Mouse (Mus musculus): ENCODE measurements around the gene Med10.

The Med10 gene

DNA sequence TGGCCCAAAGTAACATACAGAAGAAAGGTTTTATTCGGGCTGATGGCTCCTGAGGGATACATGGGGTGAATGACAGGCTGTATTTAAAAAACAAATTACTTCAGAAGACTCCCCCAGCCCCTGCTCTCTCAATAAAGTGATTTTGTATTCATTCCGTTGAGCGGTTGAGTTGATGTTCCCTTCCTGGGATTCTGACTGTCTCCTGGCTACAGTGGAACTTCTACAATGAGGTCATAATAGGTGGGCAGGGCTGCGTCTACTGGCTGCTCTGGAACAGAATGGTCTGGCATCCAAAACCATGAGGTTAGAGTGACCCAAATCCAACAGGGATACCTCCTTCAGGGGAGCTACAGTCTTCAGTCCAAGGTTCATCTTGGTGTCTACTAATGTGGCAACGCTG lies at the start of gene Med10:
TSS of gene Med10 (plus strand) at position 301 of the 400 bp plus-strand sequence.
- no peak for DNase-seq (ENCODE audit: low read depth, low spot score)

DNA sequence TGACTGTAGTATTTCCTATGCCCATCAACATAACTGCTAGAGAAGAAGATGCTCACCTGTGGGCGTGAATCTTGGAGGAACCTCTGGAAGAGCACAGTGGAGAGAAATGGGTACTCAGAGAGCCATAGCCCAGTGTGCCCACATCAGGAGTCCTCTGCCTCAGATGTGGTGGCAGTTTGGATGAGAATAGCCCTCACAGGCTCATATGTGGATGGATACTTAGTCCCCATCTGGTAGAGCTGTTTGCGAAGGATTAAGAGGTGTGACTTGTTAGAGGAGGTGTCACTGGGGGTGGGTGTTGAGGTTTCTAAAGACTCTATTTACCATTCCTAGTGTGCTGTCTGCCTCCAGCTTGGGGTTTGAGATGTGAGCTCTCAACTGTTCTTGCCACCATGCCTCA lies 49.3 kb upstream of the Med10 start:
- no peak for DNase-seq (ENCODE audit: low read depth, low spot score)

DNA sequence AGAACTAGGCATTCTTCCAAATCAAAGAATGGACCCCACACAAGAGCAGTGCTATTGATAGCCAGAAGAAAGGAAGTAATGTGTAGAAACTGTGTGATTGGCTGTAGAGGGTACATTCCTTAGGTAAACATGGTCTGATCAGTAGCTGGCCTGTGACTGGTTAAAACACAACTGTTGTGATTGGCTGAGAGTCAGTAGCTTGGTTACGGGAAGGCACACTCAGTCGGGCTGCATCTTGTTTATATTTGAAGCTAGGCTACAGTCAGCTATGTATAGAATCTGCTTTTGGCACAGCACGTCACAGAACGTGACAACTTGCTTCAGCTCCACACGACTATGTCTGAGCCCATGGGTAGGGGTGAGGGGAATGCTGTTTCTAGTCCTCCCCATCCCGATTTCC lies 43.2 kb upstream of the Med10 start:
- no peak for DNase-seq (ENCODE audit: low read depth, low spot score)

DNA sequence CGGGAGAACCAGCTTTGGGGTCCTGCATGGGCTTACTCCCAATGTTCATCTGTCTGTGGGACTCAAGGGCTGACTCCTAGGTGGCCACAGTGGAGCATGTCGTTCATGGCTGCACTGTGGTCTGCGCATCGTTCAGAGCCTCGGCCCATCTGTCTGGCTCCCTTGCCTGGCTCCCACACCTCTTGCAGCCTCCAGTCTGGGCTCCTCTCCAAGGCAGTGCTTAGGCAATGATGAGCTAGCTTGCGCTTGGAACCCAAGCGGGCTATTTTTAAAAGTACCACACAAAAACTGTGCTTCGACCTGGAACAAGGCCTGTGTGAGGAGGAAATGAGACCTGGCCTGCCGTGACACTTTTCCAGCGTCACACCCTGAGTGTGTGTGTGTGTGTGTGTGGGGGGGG lies 40.8 kb upstream of the Med10 start:
- DNase-seq (ENCODE audit: low read depth, low spot score) = no peak

DNA sequence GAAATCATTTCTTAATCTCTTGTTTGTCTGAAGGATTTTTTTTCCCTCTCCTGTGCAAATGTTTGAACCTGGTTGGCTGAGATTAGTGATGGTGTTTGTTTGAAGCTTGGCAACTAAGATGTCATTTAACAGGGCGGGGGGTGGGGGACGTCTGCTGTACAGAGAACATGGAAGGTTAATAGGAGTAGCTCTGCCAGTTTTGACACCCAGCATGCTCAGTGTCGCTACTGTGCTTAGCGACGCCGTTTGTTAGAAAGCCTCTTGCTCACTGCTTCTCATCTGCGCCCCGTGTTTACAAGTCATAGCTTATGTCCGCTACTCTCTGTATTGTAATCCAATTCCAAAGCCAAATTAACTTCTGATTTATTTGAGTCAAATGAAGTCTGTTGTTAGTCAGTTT lies 37.5 kb upstream of the Med10 start:
- no peak for DNase-seq (ENCODE audit: low read depth, low spot score)

DNA sequence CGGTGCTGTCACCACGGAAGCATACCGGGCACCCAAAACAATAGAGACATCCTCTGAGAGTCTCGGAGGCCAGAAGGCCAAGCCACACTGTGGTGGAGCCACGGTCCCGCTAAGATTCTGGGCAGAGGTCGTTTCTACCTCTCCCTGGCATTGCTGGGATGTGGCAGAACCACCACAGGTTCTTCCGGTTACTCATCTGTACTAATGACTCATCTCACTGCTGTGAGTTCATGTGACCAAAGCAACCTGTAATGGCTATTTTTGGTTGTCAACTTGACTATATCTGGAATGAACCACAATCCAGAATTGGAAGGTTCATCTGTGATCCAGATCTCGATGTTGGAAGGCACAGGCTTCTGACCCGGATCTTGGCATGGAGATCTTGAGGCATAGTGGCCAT lies 34.0 kb upstream of the Med10 start:
- DNase-seq (ENCODE audit: low read depth, low spot score) = no peak

DNA sequence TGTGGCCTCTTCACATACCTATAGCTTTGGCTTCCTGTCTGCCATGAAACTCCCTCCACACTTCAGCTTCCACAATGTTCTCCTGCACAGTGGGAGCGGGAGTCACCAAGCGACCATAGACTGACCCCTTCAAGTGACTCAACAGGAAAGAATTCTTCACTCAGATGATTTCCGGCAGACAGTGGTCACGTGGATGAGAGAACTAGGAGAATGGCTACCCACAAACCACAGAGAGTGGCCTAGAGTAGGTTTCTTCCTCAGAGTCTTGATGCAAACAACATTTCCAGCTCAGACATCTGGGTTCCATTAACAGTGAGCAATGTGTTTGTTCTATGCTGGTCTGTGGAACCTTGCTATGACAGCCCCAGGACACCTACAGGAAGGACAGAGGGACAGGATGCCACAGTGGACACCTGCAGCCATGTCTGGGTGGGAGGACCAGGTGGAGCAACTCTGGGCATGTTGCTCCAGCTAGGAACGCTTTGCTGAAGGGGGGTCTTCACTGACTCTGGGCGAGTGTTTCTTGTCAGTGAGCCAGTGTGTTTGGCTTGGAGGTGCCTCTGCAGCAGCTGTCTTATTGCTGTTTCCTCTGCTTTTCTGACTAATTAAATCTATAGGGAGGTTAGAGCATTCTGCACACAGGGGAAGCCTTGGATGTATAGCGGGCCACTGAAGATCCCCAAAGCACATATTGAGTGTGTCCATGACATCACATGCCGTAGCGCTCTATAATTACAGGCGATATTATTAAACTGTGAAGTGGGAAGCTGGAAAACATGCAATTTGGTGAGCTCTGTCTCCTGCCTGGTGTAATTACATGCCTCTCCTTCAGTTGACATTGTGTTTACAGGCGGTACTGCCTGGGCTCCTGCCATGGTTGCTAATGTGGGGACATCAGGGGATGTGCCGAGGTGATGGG lies 31.4 kb upstream of the Med10 start:
- DNase-seq (ENCODE audit: low read depth, low spot score) = no peak

DNA sequence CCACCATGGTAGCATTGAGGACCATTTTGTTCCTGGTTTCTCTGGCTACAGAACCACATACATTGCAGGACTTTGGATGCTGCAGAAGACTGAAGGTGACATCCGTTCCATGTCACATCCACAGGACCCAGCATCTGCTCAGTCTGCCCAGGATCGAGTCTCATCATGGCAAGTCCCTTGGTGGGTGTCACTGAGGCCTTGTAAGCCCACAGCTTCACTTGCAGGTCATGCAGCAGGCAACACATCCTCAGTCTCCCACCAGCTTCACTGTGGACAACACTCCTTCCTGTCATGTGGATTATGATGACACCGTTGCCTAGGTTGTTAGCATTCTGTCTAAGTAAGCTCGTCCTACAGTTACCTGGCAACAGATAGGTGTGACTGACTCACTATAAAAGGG lies 29.8 kb upstream of the Med10 start:
- no peak for DNase-seq (ENCODE audit: low read depth, low spot score)

DNA sequence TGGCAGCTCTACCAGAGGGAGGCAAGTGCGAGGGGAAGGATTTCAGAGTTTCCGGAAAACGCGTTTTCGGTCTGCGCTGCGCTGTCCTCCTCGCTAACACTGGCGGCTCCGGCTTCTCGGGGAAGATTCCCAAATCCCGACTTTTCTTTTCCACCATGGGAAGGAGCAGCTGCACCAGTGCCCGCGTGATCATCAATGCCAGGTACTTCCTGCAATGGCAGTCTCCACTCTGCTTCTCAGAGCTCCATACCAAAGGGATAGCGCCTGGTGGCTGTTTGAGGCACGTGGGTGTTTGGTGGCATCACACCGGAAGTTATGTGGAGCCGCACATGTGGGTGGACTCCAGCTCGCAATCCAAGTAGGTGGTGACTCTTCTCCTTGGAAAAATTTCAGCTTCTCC lies 24.0 kb upstream of the Med10 start:
- DNase-seq (ENCODE audit: low read depth, low spot score) = no peak

DNA sequence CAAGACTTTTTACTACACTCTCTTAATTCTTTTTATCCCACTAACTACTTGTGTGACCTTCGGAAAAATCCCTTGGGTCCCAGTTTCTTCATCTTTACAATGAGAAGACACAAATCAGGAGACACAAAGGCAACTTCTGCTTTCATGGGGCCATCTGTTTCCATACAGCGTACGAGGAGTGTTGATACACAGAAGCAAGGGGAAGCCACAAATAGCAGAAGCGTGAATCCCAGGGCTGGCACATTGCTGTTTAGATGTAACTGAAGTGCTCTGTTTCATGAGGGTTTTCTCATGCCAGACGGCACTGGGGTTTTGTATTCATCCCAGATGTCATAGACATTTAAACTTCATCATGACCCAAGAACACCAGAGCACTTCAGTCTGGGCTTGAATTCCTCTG lies 13.5 kb upstream of the Med10 start:
- DNase-seq (ENCODE audit: low read depth, low spot score) = no peak

DNA sequence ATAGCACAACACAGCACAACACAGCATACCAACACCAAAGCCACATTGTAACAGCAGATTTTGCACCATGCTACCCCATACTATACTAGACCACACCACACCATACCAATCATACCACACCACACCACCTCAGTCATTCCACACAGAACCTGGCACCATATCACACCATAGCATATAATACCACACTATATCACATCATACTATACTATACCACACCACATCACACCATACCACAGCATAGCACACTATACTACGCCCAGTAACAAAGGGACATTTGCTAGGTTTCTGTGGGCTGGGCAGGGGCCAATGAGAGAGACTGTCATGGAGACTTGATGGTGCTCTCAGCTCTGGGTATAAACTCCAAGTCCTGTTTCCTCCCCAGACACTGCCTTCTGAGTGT lies 10.4 kb upstream of the Med10 start:
- DNase-seq (ENCODE audit: low read depth, low spot score) = no peak

DNA sequence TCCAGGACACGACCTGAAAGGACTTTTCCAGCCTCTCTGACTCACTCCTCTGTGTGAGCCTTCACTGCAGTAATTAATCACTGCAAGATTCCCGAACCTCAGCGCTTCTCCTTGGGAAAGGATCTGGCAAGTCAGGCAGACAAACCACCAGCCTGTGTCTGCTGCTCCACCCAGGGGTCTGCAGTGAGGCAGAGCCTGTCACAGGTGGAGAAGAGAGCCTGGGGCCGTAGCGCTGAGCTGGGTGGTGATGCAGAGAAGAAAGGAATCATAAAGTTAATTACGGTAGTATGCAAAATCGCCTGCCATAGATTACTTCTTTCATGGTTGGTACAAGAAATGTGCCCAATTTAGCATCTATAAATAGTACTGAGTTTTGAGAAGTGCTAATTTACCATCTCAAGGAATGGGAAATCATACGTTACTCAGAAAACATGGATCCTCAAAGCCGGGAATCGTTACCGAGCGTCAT lies 9.6 kb upstream of the Med10 start:
- no peak for DNase-seq (ENCODE audit: low read depth, low spot score)

DNA sequence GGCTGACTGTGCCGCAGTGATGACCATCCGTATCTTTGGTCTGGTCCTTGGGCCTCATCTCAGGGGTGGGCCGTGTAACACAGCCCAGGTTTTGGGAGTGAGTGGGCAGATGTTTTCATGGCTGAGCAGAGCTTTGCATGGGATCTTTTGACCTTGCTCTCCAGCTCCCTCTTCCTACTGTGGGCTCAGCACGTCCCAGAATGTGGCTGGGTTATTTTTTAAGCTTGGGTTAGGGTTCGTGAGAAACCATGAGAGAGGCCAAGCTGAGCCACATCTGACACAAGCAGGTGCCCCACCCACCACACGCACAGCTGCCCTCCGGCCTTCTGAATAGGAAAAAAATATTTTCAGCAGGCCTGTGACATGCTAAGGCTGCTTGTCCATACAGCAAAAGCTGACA lies 7.4 kb upstream of the Med10 start:
- no peak for DNase-seq (ENCODE audit: low read depth, low spot score)

DNA sequence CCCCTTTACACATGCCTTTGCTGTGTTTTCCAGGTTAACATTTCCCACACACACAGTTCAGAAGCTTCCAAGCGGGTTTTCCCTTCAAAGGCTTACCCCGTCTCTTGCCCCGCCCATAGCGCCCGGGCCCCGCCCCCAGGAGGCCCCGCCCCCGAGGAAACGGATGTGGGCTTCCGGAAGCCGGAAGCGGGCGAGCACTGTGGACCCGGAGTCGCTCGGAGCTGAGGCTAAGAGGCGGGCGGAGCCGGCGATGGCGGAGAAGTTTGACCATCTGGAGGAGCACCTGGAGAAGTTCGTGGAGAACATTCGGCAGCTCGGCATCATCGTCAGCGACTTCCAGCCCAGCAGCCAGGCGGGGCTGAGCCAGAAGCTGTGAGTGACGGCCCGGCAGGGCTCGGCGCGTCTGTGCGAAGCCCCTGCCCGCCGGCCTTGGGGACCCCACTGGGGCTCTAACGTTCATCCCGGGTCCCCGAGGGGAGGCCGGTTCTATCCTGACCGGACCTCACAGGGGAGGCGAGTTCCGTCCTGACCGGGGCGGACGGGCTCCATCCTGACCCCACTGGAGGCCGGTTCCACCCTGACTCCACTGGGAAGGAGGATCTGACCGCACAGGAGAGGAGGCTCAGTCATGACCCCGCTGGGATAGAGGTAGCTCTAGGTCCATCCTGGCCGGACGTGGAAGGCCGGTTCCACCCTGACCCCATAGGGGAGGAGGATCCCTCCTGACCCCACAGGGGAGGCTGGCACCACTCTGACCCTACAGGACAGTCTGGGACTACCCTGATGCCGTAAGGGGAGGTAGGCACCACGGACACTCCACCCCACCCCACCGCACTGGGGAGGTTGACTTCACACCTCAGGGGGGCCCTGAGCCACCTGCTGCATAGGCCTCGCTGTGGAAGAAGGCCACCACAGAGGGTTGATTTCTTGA lies 7.8 kb downstream of the Med10 start:
- peak; percentile 94 for DNase-seq (ENCODE audit: low read depth, low spot score)

DNA sequence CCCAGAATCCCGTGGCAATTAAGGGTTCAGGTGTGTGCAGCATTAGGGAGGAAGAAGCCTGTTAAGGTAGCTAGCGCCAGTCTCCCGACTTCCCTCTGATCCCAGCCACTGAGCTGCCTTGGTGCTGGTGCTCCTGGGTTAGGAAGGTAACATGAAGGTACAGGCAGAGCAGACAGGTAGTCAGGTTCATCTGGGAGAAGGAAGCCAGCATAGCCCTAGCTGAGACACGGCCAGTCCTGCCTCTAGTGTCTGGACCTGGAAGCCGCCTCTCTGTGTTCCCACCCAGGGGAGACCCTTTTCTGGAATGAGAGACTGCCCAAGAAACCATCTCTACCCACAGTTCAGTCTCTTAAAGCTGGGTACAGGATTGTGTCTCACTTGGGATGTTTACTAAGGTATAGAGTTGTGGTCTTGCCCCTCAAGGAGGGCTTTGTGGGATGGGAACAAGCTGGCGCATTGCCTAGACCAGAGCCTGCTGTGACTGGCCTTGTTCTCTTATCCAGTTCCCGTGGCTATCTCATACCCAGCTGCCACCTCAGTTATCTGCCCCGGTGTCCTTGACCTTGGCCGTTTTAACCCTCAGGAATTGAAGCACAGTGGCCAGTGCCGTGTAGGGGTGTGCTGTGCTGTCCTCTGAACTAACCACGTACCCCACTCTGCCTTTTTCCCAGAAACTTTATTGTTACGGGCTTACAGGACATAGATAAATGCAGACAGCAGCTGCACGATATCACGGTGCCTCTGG lies 8.9 kb downstream of the Med10 start:
- no peak for DNase-seq (ENCODE audit: low read depth, low spot score)

DNA sequence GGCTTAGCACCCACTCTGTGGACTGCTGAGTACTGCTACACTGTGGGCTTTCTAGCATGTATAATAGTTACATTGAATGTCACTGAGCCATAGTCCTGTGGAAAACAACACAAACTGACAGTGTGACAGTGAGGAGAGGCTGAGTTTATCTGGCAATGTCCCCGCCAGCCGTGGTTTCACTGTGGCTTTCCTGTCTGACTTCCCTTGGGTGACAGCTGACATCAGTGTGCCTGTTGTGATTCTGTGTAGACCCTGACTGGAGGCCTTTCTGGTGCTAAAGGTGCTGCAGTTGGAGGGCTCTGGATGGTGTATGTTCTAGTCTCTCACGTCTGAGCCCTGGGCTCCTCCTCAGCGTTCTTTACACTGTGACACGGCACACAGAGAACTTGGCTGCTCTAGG lies 11.7 kb downstream of the Med10 start:
- no peak for DNase-seq (ENCODE audit: low read depth, low spot score)

DNA sequence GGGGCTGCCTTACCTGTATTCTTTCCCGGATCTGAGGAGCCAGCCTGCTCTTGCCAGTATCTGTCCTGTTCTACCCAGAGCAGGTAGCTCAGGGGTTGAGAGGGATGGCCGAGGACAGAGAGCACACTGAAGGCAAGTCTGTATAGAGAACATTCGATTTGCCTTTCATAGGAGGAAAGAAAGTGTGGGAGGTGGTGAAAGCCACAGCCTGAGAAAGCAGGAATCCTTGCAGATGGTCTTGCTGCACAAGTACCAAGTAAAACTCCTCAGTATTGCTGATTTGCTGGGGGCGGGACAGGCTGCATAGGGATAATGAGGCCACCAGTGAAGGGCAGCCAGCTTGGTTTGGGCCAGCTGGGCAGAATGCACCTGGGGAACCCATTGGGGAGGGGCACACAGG lies 16.1 kb downstream of the Med10 start:
- DNase-seq (ENCODE audit: low read depth, low spot score) = no peak

DNA sequence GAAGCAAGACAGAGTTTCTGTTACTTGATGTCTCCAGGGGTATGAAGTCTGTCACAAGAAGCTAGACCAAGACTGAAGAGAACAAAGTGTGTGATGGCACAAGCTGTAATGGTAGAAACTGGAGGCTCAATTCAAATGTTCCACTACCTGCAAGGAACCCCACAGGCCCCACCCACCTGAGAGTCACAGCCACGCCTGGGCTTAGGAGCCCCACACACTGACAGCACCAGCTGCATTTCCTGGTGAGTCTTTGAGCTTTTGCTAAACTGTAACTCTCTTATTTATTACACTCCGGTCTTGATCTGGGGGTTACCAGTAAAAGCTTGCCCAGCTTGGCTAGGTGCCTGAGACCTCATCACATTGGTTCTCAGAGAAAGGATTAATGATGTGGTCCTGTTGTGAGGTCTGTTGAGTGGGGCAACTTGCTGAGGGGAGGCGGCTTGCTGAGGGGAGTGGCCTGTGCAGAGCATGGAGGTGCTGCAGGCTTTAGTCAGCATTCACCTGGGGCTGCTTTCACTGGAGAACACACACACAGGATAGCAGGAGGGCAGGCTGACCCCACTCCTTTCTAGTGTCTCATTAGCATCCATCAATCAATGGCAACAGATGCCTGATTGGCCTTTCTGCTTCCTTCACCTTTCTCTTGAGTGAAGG lies 19.1 kb downstream of the Med10 start:
- DNase-seq (ENCODE audit: low read depth, low spot score) = no peak

DNA sequence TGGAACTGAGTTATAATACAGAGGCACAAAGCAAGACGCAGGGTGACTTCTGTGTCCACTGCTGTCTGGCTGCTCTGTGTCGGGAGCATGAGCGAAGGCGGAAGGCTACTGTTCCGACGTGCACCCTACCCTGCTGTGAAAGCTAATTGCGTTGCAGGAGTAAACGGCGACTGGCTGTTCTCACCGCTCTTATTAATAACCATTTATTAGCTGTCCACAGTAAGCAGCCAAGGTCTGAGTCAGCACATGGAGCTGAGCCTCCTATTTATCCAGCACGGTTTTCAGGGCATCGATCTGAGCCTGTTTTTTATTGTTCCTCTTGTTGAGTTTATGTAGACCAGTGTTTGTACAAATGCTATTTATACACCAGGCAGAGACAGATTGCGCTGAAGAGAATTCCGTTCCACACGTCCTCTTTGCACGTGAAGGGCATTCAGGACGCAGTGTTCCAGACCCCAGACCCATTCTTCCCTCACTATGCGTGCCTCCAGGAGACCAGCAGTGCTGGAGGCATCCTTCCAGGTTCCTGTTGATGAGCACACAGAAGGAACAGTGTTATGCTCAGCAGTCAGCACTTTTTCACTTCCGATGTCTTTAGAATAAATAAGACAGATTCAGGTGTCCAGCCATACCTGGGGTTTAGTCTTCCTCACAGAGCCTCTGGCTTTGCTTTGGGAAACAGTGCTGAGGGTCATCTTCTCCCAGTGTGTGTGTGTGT lies 21.9 kb downstream of the Med10 start:
- no peak for DNase-seq (ENCODE audit: low read depth, low spot score)

DNA sequence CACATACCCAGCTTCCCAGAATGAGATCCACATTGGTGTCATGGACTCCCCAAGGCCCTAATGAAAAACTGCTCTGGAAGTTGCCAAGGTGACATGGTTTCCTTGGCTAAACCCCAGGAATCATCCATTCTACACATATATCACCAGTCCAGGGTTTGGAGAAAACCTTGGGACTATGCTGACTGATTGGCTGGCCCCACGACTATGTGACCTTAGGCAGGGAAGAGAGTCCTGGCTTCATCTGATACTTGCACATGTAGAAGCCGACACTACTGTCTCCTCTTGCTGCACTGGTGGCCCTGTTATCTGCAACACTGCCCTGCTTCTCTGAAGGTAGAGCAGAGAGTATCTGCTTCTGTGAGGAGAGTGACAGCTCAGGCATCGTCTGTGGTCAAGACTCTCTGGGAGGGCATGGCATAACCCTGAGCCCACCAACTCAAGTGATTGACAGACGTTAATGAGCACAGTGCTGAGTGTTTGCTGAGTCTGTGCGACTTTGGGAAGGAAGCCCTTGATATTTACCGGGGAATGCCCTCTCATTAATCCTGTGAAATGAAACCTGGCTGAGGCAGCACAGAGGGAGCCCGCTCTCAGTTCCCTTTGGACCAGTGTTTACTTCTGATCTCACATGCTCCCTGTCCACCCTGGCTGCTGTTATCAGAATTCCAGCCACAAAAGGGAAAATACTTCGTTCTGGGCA lies 23.4 kb downstream of the Med10 start:
- DNase-seq (ENCODE audit: low read depth, low spot score) = no peak
